Mouse (Mus musculus): Measurements from ENCODE around the gene Zfp810.
"Not testable (repeated sequence)": the region's sequence is repeated elsewhere in the genome, so short reads cannot be mapped to it uniquely, and the experiment has no call there.

The Zfp810 gene

DNA sequence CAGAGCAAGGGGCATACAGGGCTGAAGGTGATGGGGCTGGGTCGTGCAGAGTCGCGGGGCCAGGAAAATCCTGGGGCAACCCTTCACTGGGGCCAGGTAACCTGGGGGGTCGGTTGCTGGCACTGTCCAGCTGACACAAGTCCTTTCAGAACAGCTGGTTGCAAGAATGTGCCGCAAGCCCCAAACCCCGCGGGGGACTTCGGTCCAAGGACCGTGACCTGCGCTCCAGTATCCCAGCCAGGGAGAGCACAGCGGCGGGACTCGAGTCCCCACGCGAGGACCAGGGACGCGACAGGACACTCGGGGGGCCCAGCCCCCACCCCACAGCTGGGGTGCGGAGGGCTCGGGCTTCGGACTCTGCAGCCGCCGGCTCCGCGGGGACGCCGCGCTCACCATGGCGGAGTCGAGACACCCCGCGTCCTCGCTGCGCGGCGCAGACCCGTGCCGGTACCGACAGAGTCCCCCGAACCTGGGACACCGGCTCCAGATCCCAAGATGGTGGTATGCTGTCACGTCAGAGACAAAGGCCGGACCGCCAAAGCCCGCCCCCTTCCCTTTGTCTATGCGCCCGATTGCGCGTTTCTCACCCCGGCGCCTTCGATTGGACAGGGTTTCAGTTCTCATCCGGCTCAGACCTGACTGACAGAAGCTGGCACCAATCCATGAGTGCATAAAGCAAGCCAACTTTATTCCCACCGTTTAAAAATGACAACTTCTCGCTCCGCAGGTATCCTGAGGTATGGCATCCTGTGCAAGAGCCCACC is at the start of gene Zfp810:
TSS of gene Zfp810 (minus strand) at position 493 of the 764 bp plus-strand sequence.
- DNase-seq: peak; percentile 97

DNA sequence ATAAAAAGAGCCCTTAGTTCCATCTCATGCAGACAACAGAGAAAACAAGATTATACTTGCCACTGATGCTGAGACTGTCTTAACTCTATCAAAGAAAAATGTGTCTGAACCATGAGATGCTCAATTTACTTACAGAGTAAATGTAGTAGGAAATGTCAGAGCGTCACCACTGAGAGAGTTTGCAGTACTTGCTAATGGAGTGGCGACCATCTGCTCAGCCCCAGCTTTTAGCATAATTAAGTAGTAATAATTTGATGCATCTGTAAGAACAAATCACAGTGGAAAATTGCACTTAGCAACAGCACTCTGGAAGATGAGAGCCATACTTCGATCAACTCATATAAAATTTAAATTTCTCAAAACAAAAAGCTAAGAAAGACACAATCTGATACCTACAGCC is 48.5 kb upstream of the Zfp810 start:
- DNase-seq: no peak

DNA sequence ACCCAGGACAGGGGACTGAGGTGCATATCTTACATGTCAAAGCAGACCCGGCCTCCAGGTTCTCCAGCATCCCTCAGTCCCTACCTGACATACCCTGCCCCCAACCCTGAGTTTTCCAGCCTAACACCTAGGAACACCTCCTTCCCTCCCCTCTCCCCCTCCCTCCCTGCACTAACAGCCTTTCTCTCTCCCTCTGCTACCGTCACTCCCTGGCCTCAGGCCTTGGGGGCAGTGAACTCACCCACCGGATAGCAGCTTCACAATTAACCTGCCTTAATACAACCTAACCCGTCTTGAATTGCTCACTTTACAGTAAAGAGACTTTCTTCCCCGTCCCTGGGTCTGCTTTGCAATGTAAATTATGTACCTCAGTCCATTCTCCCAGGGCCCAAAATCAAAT is 46.5 kb upstream of the Zfp810 start:
- no peak for DNase-seq

DNA sequence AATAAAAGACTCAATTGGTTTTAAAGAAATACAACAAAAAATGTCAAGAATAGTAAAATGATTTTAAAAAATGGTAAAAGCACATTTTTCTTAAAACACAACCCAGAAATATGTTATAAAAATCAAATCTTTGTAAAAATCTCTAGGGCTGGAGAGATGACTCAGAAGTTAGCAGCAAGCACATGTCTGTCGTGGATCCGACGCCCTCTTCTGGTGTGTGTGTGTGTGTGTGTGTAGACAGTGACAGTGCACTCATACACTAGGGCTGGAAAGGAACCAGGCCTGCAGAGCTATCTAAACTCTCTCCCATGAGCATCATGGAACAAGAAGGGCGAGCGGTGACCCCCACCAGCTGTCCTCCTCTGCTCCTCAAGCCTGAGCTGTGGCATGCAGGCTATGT is 46.0 kb upstream of the Zfp810 start:
- no peak for DNase-seq

DNA sequence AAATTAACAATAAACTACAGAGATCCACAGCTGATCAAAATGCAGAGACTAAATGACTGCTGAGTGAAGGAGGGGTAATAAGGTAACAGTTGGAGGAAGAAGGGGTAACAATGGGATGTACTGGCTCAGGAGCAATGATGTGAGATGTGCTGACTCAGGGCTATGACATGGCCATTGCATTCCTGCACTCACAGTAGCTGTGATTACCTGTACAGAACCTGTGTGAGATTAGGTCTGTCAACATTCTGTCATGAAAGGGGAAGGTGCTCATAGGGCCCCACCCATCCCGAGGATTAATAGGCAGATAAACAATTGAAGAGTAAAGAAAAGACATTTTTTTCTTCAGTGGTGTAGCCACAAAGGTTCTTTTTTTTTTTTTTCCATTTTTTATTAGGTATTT is 32.9 kb upstream of the Zfp810 start:
- no peak for DNase-seq

DNA sequence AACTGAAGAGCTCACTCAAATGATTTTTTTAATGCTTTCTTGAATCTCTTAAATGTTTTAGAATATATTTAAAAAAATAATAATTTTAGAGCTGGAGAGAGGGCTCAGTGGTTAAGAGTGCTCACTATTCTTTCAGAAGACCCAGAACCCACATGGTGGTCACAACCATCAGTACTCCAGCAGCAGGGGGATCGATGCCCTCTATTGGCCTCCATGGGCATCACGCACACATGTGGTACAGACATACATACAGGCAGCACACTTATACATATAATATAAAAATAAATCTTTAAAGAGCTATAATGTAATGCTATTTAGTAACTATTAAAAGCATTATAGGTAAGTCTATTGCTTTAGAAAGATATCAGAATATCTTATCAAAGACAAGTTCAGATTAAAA is 29.8 kb upstream of the Zfp810 start:
- DNase-seq: no peak

DNA sequence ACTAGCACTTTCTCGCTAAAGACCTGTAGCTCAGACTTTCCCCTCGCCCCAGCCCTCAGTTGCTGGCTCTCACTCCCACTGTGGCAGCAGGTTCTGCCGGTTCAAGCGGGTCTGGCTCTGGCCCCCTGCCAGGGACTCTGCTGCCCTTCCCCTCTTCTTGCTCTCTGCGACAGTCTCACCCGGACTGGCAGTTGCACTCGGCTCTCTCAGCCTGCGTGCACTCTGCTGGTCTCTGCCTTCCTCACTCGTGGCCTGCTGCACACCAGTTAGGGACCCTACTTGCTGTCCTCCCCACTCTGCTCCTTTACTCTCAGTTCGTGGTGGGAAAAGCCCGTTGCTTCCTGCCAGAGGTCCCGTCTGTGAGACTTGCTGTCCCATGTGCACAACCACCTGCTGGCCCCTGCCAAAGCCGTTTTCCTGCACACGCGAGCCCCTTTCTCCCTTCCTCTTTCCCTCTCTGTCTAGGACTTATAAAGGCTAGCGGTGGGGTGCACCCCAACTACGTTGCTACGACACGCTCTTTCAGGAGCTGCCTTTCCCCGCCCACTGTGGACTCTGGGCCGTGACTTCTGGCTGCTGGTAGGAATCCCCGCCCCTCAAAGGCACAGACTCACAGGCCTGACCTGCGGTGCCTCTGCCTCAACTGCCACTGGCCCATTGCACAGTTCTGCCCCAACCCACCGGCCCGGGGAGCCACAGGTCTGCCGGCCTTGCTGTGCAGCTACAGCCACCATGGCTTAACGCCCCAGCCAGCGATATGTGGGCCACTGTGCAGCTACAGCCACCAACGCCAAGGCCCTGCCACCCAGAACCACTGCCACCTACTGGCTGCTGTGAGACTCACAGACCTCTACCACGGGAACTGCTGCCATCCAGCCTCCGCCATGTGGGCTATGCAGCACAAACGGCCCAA is 20.3 kb upstream of the Zfp810 start:
- peak; percentile 95 for DNase-seq

DNA sequence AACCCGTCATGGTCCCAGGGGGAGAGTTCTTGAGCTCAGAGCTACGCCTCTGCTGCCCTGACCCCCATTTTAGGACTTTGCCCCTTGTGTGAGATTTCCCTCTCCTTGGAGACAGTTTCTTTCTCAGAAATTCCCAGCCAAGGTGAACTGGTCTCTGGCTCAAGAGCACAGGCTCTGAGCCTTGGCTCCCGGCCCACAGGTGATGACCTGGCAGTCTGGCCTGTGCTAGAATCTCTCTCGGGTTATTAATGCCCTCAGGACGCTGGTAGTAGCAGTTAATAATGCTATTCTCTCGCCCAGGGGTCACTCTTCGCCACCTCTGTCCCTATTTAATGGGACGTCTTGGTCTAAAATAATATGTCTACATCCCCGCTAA is 19.6 kb upstream of the Zfp810 start:
- peak; percentile 94 for DNase-seq

DNA sequence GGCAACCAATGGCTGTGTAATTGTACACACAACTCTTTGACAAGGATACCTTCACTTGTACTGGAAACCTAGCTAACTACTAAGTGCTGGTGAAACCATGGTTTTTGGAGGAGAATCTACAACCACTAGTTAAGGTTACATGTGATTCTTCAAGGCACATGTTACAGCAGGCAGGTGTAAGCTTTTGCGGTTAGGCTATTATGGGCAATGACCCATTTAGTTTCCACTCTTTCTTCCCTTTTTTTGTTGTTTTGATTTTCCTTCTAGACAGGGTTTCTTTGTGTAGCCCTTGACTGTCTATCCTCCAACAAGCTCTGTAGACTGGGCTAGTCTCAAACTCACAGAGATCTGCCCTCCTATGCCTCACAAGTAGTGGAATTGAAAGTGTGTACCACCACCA is 17.1 kb upstream of the Zfp810 start:
- DNase-seq: no peak

DNA sequence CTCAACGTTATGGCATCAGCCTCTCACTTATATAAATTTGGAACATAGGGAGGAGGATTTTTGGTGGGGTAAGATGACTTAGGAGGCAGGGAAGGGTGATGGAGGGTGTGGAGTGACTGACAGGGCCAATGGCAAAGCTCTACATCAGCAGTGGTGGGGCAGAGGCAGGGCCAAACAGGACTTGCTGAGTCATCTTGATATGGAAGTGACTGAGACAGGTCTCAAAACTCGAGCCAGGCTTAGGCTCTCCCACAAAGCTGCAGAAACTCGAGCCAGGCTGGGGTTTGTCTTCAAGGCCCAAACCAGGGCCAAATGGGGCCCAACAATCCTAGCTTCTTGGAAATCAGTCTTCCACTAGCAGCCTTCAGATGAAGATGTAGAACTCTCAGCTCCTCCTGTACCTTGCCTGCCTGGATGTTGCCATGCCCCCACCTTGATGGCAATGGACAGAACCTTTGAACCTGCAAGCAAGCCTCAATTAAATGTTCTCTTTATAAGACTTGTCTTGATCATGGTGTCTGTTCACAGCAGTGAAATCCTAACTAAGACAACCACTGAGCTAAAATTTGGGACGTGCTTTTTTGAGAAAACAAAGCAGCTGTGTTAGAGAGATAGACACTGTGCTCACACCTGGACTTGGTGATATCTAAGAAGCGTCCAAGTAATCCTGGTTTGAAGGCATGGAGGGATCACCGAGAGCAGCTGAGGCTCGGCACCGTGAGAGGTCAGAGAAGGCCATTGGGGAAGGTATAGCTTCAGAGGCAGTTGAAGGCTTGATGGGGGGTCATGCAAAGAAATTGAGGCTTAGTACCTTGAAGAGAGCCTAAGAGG is 15.1 kb upstream of the Zfp810 start:
- no peak for DNase-seq

DNA sequence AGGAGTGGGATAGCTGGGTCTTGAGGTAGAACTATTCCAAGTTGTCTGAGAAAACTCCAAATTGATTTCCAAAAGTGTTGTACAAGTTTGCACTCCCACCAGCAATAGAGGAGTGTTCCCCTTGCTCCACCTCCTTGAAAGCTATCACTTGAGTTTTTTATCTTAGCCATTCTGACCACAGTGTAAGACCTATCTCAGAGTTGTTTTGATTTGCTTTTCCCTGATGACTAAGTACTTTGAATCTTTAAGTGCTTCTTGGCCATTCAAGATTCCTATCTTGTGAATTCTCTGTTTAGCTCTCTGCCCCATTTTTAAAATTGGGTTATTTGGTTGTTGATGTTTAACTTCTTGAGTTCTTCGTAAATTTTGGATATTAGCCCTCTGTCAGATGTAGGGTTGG is 11.7 kb upstream of the Zfp810 start:
- no peak for DNase-seq

DNA sequence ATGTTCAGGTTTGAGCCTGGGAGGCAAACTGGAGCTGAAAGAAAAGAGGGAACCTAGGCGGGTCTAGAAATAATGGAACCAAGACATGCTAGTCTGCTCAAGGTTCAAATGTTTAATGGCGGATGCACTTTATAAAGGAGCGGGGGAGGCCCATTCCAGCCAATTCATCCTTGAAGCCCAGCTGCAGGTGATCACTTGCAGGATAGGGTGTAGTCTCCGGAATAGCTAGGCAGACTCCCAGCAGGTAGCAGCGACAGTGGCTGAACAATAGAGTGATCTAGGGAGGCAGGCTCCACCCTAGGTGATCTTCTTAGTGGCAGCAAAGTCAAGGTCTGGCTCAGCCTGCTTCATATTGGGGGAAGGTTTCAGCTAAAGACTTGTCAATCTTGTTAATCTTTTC is 8.6 kb upstream of the Zfp810 start:
- not testable (repeated sequence) for DNase-seq

DNA sequence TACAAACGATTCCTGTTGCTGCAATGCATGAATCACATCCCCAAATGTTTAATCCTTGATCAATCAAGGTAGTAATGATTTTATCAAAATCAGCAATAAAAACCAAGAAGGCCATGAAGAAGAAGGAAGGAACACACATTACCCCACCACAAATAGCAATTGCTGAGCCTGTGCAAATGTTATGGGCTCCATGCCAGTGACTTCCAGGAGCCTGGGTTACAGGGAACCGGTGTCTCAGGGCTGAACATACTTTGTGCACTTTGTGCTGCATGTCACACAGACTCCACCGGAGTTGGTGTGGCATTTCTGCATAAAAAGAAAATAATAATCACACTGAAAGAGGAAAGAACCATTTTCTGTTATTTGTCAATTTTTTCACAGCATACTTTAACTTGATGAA is 6.6 kb upstream of the Zfp810 start:
- peak; percentile 42 for DNase-seq

DNA sequence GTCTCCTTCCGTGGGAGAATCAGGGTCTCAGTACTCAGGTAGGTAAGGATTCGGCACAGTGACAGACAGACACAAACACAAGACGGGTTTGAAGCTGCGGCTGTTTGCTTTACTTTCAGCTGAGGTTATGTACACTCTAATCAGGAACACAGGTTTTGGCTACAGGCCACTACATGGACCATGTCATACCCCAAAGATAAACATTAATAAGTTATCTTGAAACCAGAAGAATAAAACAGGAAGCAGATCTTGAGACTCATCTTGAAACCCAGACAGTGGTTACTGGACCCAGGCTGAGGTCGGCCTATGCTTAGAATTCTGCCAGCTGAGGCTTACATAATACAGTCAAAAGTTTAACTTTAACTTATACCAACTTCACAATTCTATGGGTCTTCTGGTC is 5.8 kb upstream of the Zfp810 start:
- DNase-seq: peak; percentile 76

DNA sequence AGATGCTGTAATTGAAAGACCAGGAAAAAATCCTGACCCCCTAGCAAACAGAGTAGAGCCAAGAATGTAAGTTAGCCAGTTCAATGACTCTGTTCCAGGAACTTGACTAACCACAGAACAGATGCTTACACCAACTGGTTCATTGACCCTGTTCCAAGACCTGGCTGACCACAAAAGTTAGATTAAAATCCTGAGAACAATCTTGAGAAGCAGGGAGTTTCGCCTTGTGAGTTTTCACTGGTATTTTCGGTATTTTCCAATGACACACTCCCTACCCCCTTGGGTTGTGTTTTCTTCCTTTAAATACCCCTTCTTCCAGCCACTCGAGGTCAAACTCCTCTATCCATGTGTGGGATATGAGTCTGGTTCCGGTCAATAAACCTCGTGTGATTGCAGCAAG is 2.2 kb upstream of the Zfp810 start:
- DNase-seq: peak; percentile 54

DNA sequence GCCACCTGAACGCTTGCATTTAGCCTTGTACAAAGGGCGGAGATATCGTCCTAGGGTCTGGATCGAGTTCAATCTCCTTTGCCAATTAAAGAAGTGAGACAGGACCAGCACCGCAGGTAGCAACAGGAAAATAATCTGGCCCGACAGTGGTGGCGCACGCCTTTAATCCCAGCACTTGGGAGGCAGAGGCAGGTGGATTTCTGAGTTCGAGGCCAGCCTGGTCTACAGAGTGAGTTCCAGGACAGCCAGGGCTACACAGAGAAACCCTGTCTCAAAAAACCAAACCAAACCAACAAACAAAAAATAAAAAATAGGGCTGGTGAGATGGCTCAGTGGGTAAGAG is 443 bp upstream of the Zfp810 start:
- not testable (repeated sequence) for DNase-seq

DNA sequence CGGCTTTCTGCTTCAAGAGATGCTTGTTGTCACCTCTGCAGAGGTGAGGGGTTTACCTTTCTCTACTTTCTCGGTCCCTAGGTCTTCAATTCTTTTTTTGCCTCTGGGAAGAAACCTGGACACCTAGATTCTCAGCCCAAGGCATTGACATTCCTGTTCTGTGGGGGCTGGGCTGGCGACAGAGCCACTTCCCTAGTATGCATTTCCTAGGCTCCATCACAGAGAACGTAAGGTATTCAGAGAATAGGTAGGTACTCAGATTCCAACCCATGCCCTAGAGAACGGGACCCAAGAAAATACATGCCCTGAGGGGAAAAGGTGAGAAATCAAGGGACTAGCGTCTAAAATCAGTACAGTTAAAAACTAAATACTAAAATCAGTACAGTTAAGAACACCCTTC is 722 bp downstream of the Zfp810 start:
- DNase-seq: no peak

DNA sequence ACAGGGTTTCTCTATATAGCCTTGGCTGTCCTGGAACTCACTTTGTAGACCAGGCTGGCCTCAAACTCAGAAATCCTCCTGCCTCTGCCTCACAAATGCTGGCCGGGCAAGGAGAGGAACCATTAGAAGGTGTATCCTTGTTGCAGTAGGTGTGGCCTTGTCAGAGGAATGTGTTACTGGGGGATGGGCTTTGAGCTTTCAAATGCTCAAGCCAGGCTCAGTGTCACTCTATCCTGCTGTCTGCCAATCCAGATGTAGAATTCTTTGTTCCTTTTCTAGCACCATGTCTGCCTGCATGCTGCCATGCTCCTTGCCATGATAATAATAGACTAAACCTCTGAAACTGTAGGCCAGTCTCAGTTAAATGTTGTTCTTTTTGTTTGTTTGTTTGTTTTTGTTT is 5.2 kb downstream of the Zfp810 start:
- DNase-seq: no peak

DNA sequence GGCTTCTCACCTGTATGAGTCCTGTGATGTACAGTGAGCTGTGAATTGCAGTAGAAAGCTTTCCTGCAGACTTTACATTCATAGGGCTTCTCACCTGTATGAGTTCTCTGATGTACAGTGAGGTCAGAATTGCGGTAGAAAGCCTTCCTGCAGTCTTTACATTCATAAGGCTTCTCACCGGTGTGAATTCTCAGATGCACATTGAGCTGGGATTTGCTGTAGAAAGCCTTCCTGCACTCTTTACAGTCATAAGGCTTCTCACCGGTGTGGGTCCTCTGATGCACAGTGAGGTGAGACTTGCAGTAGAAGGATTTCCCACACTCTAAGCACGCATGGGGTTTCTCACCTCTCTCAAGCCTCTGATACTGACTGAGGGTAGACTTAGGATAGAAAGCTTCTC is 28.7 kb downstream of the Zfp810 start:
- no peak for DNase-seq

DNA sequence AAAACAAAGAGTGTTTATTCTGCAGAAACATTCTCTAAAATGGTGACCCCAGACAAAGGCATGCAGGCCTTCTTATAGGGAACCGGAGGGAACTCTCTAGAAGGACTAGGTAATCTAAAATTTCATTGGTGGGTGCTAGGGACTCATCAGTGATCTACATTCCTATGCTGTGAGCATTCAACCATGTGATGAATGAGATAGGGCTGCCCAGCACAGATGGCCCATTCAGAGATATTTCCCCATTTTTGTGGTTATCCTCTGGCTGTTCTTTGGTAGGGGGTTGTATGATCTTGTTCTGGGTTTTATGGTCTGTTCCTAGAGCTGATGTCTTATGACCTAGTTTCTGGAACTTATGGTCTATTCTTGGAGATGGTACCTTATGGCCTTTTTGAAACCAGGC is 38.6 kb downstream of the Zfp810 start:
- no peak for DNase-seq

DNA sequence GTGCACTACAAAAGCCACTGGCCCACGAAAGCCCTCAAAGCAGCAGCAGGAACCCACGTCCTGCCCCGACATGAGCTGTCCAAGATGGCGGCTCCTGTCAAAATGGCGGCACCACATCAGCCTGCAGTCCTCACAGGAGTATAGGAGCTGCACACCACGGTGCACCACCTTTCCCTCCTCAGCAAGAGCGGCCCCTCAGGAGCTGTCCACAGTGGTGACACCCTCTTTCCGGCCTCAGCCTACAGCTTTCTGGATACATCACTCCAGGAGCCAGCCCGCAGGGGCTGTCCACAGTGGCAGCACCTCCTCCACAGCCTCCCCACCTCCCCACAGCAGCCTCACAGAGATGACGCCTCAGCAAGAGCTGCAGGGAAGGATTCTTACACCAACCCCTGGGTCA is 44.8 kb downstream of the Zfp810 start:
- no peak for DNase-seq

DNA sequence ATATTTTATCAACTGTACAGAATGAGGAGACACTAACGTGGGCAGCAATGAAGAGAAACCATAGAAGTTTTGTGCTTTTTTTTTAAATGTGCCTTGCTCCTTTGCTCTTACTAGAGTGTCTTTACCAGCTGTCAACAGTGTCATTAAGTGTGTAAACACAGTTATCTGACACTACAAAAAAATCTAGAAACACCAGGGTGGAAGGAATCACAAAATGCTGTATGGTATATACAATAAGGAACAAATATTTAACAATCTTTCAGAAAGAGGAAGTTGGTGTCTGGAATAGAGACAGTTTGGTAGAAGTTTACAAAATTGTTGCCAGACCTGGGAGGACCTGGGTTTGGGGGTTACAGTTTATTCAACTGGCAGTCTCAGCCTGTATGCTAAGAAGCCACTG is 45.9 kb downstream of the Zfp810 start:
- DNase-seq: no peak

DNA sequence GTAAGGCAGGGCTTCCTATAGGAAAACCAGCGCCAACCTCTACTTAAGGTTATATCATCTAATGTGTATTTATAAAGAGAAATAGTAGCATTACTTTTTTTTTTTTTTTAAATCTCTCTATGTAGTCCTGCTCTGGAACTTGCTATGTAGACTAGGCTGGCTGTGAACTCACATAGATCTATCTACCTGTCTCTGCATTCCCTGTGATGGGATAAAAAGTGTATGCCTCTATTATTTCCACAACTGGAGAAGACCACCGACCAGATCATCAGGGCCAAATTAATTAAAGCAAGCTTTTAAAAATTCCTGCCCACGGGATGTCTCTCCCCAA is 47.4 kb downstream of the Zfp810 start:
- DNase-seq: no peak

Data from kidney, adult 9 months (tissue).